Mouse (Mus musculus) MEL (cell line): ENCODE measurements at regions not wholly inside any gene's neighbourhood (a gene's known extent, or its start where the extent isn't known, plus 50 kb on each side); places are given as distances from the start of the nearest gene placed in this dataset.

ENCODE experiments used
- DNase-seq: peaks from one replicate; pipeline ENCODE4 v3.0.0; 2011; ENCODE audit warnings: low read depth, low spot score
- H3K27ac ChIP-seq: 2 replicates; pipeline ENCODE4 v1.5.1; 2012; ENCODE audit warnings: low read depth, mild to moderate bottlenecking, control low read depth, low read length, moderate library complexity; ENCODE audit not compliant: control insufficient read depth
- H3K27me3 ChIP-seq, 2 experiments: fragments of 150-350 bp in 1 of 2; sonication (generic) in 1 of 2; 2 replicates each; pipeline ENCODE4 v1.6.1; 2012; ENCODE audit warnings: low read length in 2 of 2, mild to moderate bottlenecking in 2 of 2, improper control_type of control experiment in 1 of 2, moderate library complexity in 1 of 2; ENCODE audit not compliant: insufficient read depth in 2 of 2, control insufficient read depth in 1 of 2
- H3K36me3 ChIP-seq, 2 experiments: 2 replicates each; pipeline ENCODE4 v1.6.1; 2012 to 2014; ENCODE audit warnings: low read length in 2 of 2, improper control_type of control experiment in 1 of 2, inconsistent platforms in 1 of 2, mild to moderate bottlenecking in 1 of 2; ENCODE audit not compliant: insufficient read depth in 2 of 2, control insufficient read depth in 1 of 2
- H3K4me1 ChIP-seq, 2 experiments: fragments of 150-350 bp in 1 of 2; sonication (generic) in 1 of 2; 2 replicates each; pipeline ENCODE4 v1.6.1; 2012; ENCODE audit warnings: low read length in 2 of 2, improper control_type of control experiment in 1 of 2, mild to moderate bottlenecking in 1 of 2; ENCODE audit not compliant: insufficient read depth in 2 of 2, control insufficient read depth in 1 of 2
- H3K4me3 ChIP-seq, 2 experiments: fragments of 150-350 bp in 1 of 2; sonication (generic) in 1 of 2; 2 replicates each; pipeline ENCODE4 v1.5.1; 2012; ENCODE audit warnings: low read depth in 2 of 2, low read length in 2 of 2, mild to moderate bottlenecking in 2 of 2, moderate library complexity in 2 of 2, control low read depth in 1 of 2, improper control_type of control experiment in 1 of 2; ENCODE audit not compliant: control insufficient read depth in 1 of 2, insufficient read depth in 1 of 2
- H3K79me2 ChIP-seq: 2 replicates; pipeline ENCODE4 v1.6.1; 2012; ENCODE audit warnings: mild to moderate bottlenecking, low read length, moderate library complexity; ENCODE audit not compliant: control insufficient read depth, poor library complexity, insufficient read depth
- H3K9ac ChIP-seq: 2 replicates; pipeline ENCODE4 v1.6.1; 2012; ENCODE audit warnings: low read depth, mild to moderate bottlenecking, control low read depth, low read length, moderate library complexity; ENCODE audit not compliant: control insufficient read depth, poor library complexity, severe bottlenecking
- H3K9me3 ChIP-seq: fragments of 150-350 bp; sonication (generic); replicated peaks from 2 replicates; pipeline ENCODE4 v1.6.1; 2012; ENCODE audit warnings: mild to moderate bottlenecking, low read length, improper control_type of control experiment, moderate library complexity; ENCODE audit not compliant: insufficient read depth
- CHD1 ChIP-seq: IDR thresholded peaks from 2 replicates; pipeline ENCODE4 v1.6.1; 2012; ENCODE audit warnings: low read depth, mild to moderate bottlenecking, inconsistent platforms, low read length, improper control_type of control experiment
- E2F4 ChIP-seq: IDR thresholded peaks from 2 replicates; pipeline ENCODE4 v1.6.1; 2011; ENCODE audit warnings: low read depth, low read length, improper control_type of control experiment, borderline replicate concordance
- ELF1 ChIP-seq: IDR thresholded peaks from 2 replicates; pipeline ENCODE4 v1.6.1; 2014; ENCODE audit warnings: low read depth, mild to moderate bottlenecking, inconsistent platforms, low read length, improper control_type of control experiment, moderate library complexity
- GABPA ChIP-seq: IDR thresholded peaks from 2 replicates; pipeline ENCODE4 v1.6.1; 2012; ENCODE audit warnings: low read depth, mild to moderate bottlenecking, inconsistent platforms, low read length, improper control_type of control experiment, moderate library complexity
- GATA1 ChIP-seq: IDR thresholded peaks from 2 replicates; pipeline ENCODE4 v1.6.1; 2011; ENCODE audit warnings: low read depth, low read length, improper control_type of control experiment
- KAT2A ChIP-seq: conservative IDR thresholded peaks from 2 replicates; pipeline ENCODE4 v1.6.1; 2012; ENCODE audit warnings: low read depth, low read length, improper control_type of control experiment, inconsistent platforms
- MAFK ChIP-seq: IDR thresholded peaks from 2 replicates; pipeline ENCODE4 v1.6.1; 2011; ENCODE audit warnings: low read depth, mild to moderate bottlenecking, low read length, improper control_type of control experiment, borderline replicate concordance
- MAX ChIP-seq: IDR thresholded peaks from 2 replicates; pipeline ENCODE4 v1.6.1; 2011; ENCODE audit warnings: low read length, improper control_type of control experiment
- MAZ ChIP-seq: IDR thresholded peaks from 2 replicates; pipeline ENCODE4 v1.6.1; 2012; ENCODE audit warnings: low read depth, mild to moderate bottlenecking, inconsistent platforms, low read length, improper control_type of control experiment
- MEF2A ChIP-seq: IDR thresholded peaks from 2 replicates; pipeline ENCODE4 v1.6.1; 2014; ENCODE audit warnings: low read depth, mild to moderate bottlenecking, inconsistent platforms, low read length, improper control_type of control experiment; ENCODE audit not compliant: poor library complexity, insufficient replicate concordance, severe bottlenecking; ENCODE audit errors: extremely low read depth
- MYB ChIP-seq: IDR thresholded peaks from 2 replicates; pipeline ENCODE4 v1.6.1; 2011; ENCODE audit warnings: mild to moderate bottlenecking, low read depth, low read length, improper control_type of control experiment
- NELFE ChIP-seq: IDR thresholded peaks from 2 replicates; pipeline ENCODE4 v1.6.1; 2011; ENCODE audit warnings: low read depth, low read length, improper control_type of control experiment
- NRF1 ChIP-seq: IDR thresholded peaks from 2 replicates; pipeline ENCODE4 v1.6.1; 2014; ENCODE audit warnings: low read depth, mild to moderate bottlenecking, inconsistent platforms, low read length, improper control_type of control experiment, moderate library complexity; ENCODE audit not compliant: poor library complexity, insufficient read depth, severe bottlenecking
- POLR2AphosphoS2 ChIP-seq: IDR thresholded peaks from 2 replicates; pipeline ENCODE4 v1.6.1; 2011; ENCODE audit warnings: low read length, improper control_type of control experiment
- POLR2AphosphoS5 ChIP-seq: IDR thresholded peaks from 2 replicates; pipeline ENCODE4 v1.6.1; 2012; ENCODE audit warnings: low read depth, borderline replicate concordance, mild to moderate bottlenecking, inconsistent platforms, low read length, moderate library complexity, mixed read lengths
- RAD21 ChIP-seq: IDR thresholded peaks from 2 replicates; pipeline ENCODE4 v1.6.1; 2011; ENCODE audit warnings: mild to moderate bottlenecking, low read depth, low read length, improper control_type of control experiment
- TAL1 ChIP-seq: IDR thresholded peaks from 2 replicates; pipeline ENCODE4 v1.6.1; 2012; ENCODE audit warnings: mild to moderate bottlenecking, inconsistent platforms, low read length, moderate library complexity, mixed read lengths
- TBP ChIP-seq: IDR thresholded peaks from 2 replicates; pipeline ENCODE4 v1.8.0; 2011; ENCODE audit warnings: low read depth, low read length, improper control_type of control experiment
- USF1 ChIP-seq: IDR thresholded peaks from 2 replicates; pipeline ENCODE4 v1.6.1; 2014; ENCODE audit warnings: low read depth, mild to moderate bottlenecking, inconsistent platforms, low read length, improper control_type of control experiment, moderate library complexity
- USF2 ChIP-seq, 2 experiments: IDR thresholded peaks; 2 replicates each; pipeline ENCODE4 v1.6.1; 2011 to 2012; ENCODE audit warnings: improper control_type of control experiment in 2 of 2, low read length in 2 of 2, borderline replicate concordance in 1 of 2, inconsistent platforms in 1 of 2, low read depth in 1 of 2, mild to moderate bottlenecking in 1 of 2; ENCODE audit not compliant: insufficient read depth in 1 of 2
- ZC3H11A ChIP-seq: IDR thresholded peaks from 2 replicates; pipeline ENCODE4 v1.6.1; 2012; ENCODE audit warnings: low read depth, mild to moderate bottlenecking, inconsistent platforms, low read length, improper control_type of control experiment
- ZKSCAN1 ChIP-seq: IDR thresholded peaks from 2 replicates; pipeline ENCODE4 v1.6.1; 2012; ENCODE audit warnings: low read depth, mild to moderate bottlenecking, inconsistent platforms, low read length, improper control_type of control experiment, moderate library complexity

DNA sequence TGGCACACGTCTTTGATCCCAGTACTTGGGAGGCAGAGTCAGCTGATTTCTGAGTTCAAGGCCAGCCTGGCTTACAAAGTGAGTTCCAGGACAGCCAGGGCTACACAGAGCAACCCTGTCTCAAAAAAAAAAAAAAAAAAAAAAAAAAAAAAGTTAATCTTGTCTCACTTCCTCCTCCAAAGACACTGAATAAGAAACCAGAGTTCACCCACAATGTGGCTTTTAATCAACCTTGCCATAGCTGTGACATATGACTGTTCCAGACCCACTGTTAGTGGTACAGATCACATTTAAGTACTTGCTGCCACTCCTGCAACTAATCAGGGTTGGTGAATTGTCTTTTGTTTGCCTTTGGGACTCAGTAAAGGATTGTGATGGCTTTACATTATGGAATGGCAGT, 181.1 kb upstream of the Thrb start:
- DNase-seq: no peak
- Histone ChIP-seq H3K9ac (no peak overlapping the region), H3K27ac (no peak overlapping the region), H3K4me1 (no peaks in the 10 kb centered on the region), H3K36me3 (no peaks in the 10 kb centered on the region), H3K9me3 (no peaks in the 10 kb centered on the region), H3K79me2 (no peaks in the 10 kb centered on the region), H3K4me3 (no peak overlapping the region), H3K27me3 (no peaks in the 10 kb centered on the region)
- no peak for TF ChIP-seq E2F4
- no peak for TF ChIP-seq RAD21
- no peak for TF ChIP-seq ZKSCAN1
- no peak for TF ChIP-seq MAFK
- TF ChIP-seq KAT2A: no peak
- TF ChIP-seq ELF1: no peak
- TF ChIP-seq NELFE: no peak
- no peak for TF ChIP-seq NRF1
- no peak for TF ChIP-seq TBP
- TF ChIP-seq MYB: no peak
- no peak for TF ChIP-seq ZC3H11A
- no peak for TF ChIP-seq POLR2AphosphoS5
- no peak for TF ChIP-seq USF1
- TF ChIP-seq MAZ: no peak
- TF ChIP-seq MEF2A: no peak

DNA sequence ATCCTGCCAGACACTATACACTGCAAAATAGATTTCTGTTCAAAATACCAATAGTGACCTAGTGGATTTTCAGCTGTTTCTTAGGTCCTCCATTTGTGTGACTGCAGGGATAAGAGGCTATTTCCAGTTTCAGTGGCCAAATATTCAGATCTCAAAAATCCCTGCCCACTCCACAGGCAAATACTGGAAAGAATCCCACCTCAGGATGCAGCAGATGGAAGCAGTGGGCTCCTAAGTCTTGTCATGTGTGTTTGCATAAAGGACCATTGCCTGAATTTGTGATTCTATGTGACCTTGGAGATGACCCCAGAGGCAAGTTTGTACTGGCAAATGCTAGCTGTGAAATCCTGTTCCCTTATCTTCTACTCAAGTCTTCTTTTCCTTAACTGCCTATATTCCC, 175.2 kb upstream of the Thrb start:
- no peaks in the 10 kb centered on the region for H3K27me3 ChIP-seq
- no peak overlapping the region for H3K27ac ChIP-seq
- H3K9me3 ChIP-seq: no peaks in the 10 kb centered on the region
- H3K9ac ChIP-seq: no peak overlapping the region
- no peak for DNase-seq
- no peaks in the 10 kb centered on the region for H3K36me3 ChIP-seq
- no peak for TF ChIP-seq POLR2AphosphoS2
- no peak for TF ChIP-seq RAD21
- no peak for TF ChIP-seq GABPA
- TF ChIP-seq TAL1: no peak
- TF ChIP-seq USF2 (IDR thresholded peaks at IDR 0.05; ENCODE audit: borderline replicate concordance in 1 of 2, insufficient read depth in 1 of 2, low read depth in 1 of 2, low read length in 2 of 2): no peak
- no peak for TF ChIP-seq GATA1
- no peak for TF ChIP-seq MAX
- TF ChIP-seq ELF1: no peak
- no peak for TF ChIP-seq CHD1
- H3K79me2 ChIP-seq: no peaks in the 10 kb centered on the region
- H3K4me1 ChIP-seq: no peaks in the 10 kb centered on the region
- H3K4me3 ChIP-seq: no peak overlapping the region
